Mouse (Mus musculus) layer of hippocampus, adult 9-10 months (tissue): ENCODE measurements at regions not wholly inside any gene's neighbourhood (a gene's known extent, or its start where the extent isn't known, plus 50 kb on each side); places are given as distances from the start of the nearest gene placed in this dataset.
"Not testable (repeated sequence)": the region's sequence is repeated elsewhere in the genome, so short reads cannot be mapped to it uniquely, and the experiment has no call there.

ENCODE experiments used
- DNase-seq: peaks from one replicate; pipeline ENCODE4 v3.0.0; 2022; ENCODE audit warnings: low spot score

GRCm38 (mm10) chr3:97509134-97509661 is 87.4 kb upstream of the Olfr1402 start:
- not testable (repeated sequence) for DNase-seq

- DNase-seq = peak; percentile 25
Measured at GRCm38 (mm10) chr3:97507209-97507608, 85.4 kb upstream of the Olfr1402 start.

- no peak for DNase-seq
Measured at GRCm38 (mm10) chr3:97491904-97492303, 70.1 kb upstream of the Olfr1402 start.

GRCm38 (mm10) chr3:97491208-97491607 is 69.4 kb upstream of the Olfr1402 start:
- no peak for DNase-seq

- DNase-seq = no peak
Measured at GRCm38 (mm10) chr3:97489336-97489735, 67.5 kb upstream of the Olfr1402 start.
